Mouse (Mus musculus): ENCODE data around the gene Timp2. TPM values are rescaled to one million over a fixed set of nuclear protein-coding genes. Genes with fewer than 3 reads are reported as not detected.

Timp2 gene
- polyA plus RNA-seq, 1 experiment from 2014 or later, result 48.0 TPM

GRCm38 (mm10) chr11:118276328-118276727, 79.2 kb downstream of the Timp2 start:
- Histone ChIP-seq H3K9ac (no peak overlapping the region), H3K4me3 (replicated peaks) (no peak overlapping the region), H3K4me2 (no peak overlapping the region), H3K9me3 (no peaks in the 10 kb centered on the region), H3K36me3 (replicated peaks) (peaks cover 97% of the 10 kb centered on the region), H3K27me3 (no peaks in the 10 kb centered on the region), H3K27ac (no peak overlapping the region), H3K4me1 (no peaks in the 10 kb centered on the region)
- 92% methylated on average over 7 of the region's 7 CpGs for WGBS
- no peak for ATAC-seq (ENCODE audit: low FRiP score)

- Histone ChIP-seq H3K4me1 (no peaks in the 10 kb centered on the region), H3K4me3 (replicated peaks) (no peak overlapping the region), H3K27me3 (no peaks in the 10 kb centered on the region), H3K27ac (no peak overlapping the region), H3K9me3 (no peaks in the 10 kb centered on the region), H3K36me3 (replicated peaks) (peaks cover 97% of the 10 kb centered on the region), H3K4me2 (no peak overlapping the region), H3K9ac (no peak overlapping the region)
- WGBS, result 92% methylated on average over 9 of the region's 9 CpGs
- ATAC-seq (ENCODE audit: low FRiP score), result no peak
Observed at GRCm38 (mm10) chr11:118275092-118275491, 80.4 kb downstream of the Timp2 start.

- no peak overlapping the region for H3K9ac ChIP-seq
- no peak for ATAC-seq (ENCODE audit: low FRiP score)
- peaks cover 95% of the 10 kb centered on the region for H3K36me3 ChIP-seq (replicated peaks)
- H3K4me2 ChIP-seq, result no peak overlapping the region
- 92% methylated on average over 3 of the region's 3 CpGs for WGBS
- H3K27ac ChIP-seq, result no peak overlapping the region
- H3K4me3 ChIP-seq (replicated peaks), result no peak overlapping the region
- no peaks in the 10 kb centered on the region for H3K9me3 ChIP-seq
- H3K27me3 ChIP-seq, result no peaks in the 10 kb centered on the region
- H3K4me1 ChIP-seq, result no peaks in the 10 kb centered on the region
Observed at GRCm38 (mm10) chr11:118269827-118270226, 85.7 kb downstream of the Timp2 start.

- Histone ChIP-seq H3K27ac (no peak overlapping the region), H3K27me3 (no peaks in the 10 kb centered on the region), H3K4me3 (replicated peaks) (no peak overlapping the region), H3K9ac (no peak overlapping the region), H3K9me3 (no peaks in the 10 kb centered on the region), H3K4me1 (no peaks in the 10 kb centered on the region), H3K36me3 (replicated peaks) (peaks cover 96% of the 10 kb centered on the region), H3K4me2 (no peak overlapping the region)
- ATAC-seq (ENCODE audit: low FRiP score), result no peak
- 97% methylated on average over 7 of the region's 7 CpGs for WGBS
Observed at GRCm38 (mm10) chr11:118266666-118267046, 88.9 kb downstream of the Timp2 start.

GRCm38 (mm10) chr11:118266044-118266665, 89.4 kb downstream of the Timp2 start:
- H3K4me3 ChIP-seq (replicated peaks), result no peak overlapping the region
- H3K9me3 ChIP-seq, result no peaks in the 10 kb centered on the region
- WGBS, result 90% methylated on average over 10 of the region's 10 CpGs
- no peak overlapping the region for H3K9ac ChIP-seq
- no peak overlapping the region for H3K27ac ChIP-seq
- no peak for ATAC-seq (ENCODE audit: low FRiP score)
- H3K4me1 ChIP-seq, result no peaks in the 10 kb centered on the region
- no peaks in the 10 kb centered on the region for H3K27me3 ChIP-seq
- H3K36me3 ChIP-seq (replicated peaks), result peaks cover 96% of the 10 kb centered on the region
- no peak overlapping the region for H3K4me2 ChIP-seq

GRCm38 (mm10) chr11:118265621-118266020, 89.9 kb downstream of the Timp2 start:
- Histone ChIP-seq H3K27me3 (no peaks in the 10 kb centered on the region), H3K9me3 (no peaks in the 10 kb centered on the region), H3K36me3 (replicated peaks) (peaks cover 97% of the 10 kb centered on the region), H3K4me1 (no peaks in the 10 kb centered on the region), H3K4me3 (replicated peaks) (no peak overlapping the region), H3K9ac (no peak overlapping the region), H3K4me2 (no peak overlapping the region), H3K27ac (no peak overlapping the region)
- no peak for ATAC-seq (ENCODE audit: low FRiP score)
- 95% methylated on average over 11 of the region's 11 CpGs for WGBS

- WGBS, result 90% methylated on average over 5 of the region's 5 CpGs
- Histone ChIP-seq H3K4me1 (no peaks in the 10 kb centered on the region), H3K27me3 (no peaks in the 10 kb centered on the region), H3K9ac (no peak overlapping the region), H3K36me3 (replicated peaks) (peaks cover 98% of the 10 kb centered on the region), H3K9me3 (no peaks in the 10 kb centered on the region), H3K4me2 (no peak overlapping the region), H3K27ac (no peak overlapping the region), H3K4me3 (replicated peaks) (no peak overlapping the region)
- ATAC-seq (ENCODE audit: low FRiP score), result no peak
Observed at GRCm38 (mm10) chr11:118263146-118263545, 92.4 kb downstream of the Timp2 start.

- Histone ChIP-seq H3K9me3 (no peaks in the 10 kb centered on the region), H3K9ac (no peak overlapping the region), H3K4me1 (no peaks in the 10 kb centered on the region), H3K4me3 (replicated peaks) (no peak overlapping the region), H3K36me3 (replicated peaks) (peaks cover 88% of the 10 kb centered on the region), H3K27ac (no peak overlapping the region), H3K4me2 (no peak overlapping the region), H3K27me3 (no peaks in the 10 kb centered on the region)
- ATAC-seq (ENCODE audit: low FRiP score), result no peak
- WGBS, result 94% methylated on average over 8 of the region's 8 CpGs
Observed at GRCm38 (mm10) chr11:118260081-118260480, 95.5 kb downstream of the Timp2 start.

- Histone ChIP-seq H3K36me3 (replicated peaks) (peaks cover 83% of the 10 kb centered on the region), H3K4me1 (peaks cover 3% of the 10 kb centered on the region; the same call in 1 of the 2 replicates), H3K27ac (no peak overlapping the region), H3K9ac (no peak overlapping the region), H3K4me3 (replicated peaks) (no peak overlapping the region), H3K27me3 (no peaks in the 10 kb centered on the region), H3K9me3 (no peaks in the 10 kb centered on the region), H3K4me2 (no peak overlapping the region)
- 95% methylated on average over 8 of the region's 8 CpGs for WGBS
- ATAC-seq (ENCODE audit: low FRiP score), result no peak
Observed at GRCm38 (mm10) chr11:118259580-118259979, 96.0 kb downstream of the Timp2 start.

- ATAC-seq (ENCODE audit: low FRiP score), result no peak
- no peak overlapping the region for H3K27ac ChIP-seq
- no peaks in the 10 kb centered on the region for H3K9me3 ChIP-seq
- peaks cover 10% of the 10 kb centered on the region; the same call in 1 of the 2 replicates for H3K4me1 ChIP-seq
- no peaks in the 10 kb centered on the region for H3K27me3 ChIP-seq
- no peak overlapping the region for H3K9ac ChIP-seq
- 93% methylated on average over 7 of the region's 7 CpGs for WGBS
- H3K36me3 ChIP-seq (replicated peaks), result peaks cover 51% of the 10 kb centered on the region
- no peak overlapping the region for H3K4me3 ChIP-seq (replicated peaks)
- H3K4me2 ChIP-seq, result no peak overlapping the region
Observed at GRCm38 (mm10) chr11:118256371-118256770, 99.2 kb downstream of the Timp2 start.

GRCm38 (mm10) chr11:118254159-118254951, 101.2 kb downstream of the Timp2 start:
- no peak overlapping the region for H3K4me3 ChIP-seq (replicated peaks)
- H3K9ac ChIP-seq, result no peak overlapping the region
- 53% methylated on average over 15 of the region's 15 CpGs for WGBS
- H3K4me2 ChIP-seq, result no peak overlapping the region
- ATAC-seq (ENCODE audit: low FRiP score), result no peak
- H3K36me3 ChIP-seq (replicated peaks), result peaks cover 31% of the 10 kb centered on the region
- peaks cover 12% of the 10 kb centered on the region; the same call in 1 of the 2 replicates for H3K4me1 ChIP-seq
- H3K27me3 ChIP-seq, result no peaks in the 10 kb centered on the region
- H3K9me3 ChIP-seq, result no peaks in the 10 kb centered on the region
- peak overlapping the region; percentile 73 for H3K27ac ChIP-seq

GRCm38 (mm10) chr11:118253447-118254158, 101.9 kb downstream of the Timp2 start:
- no peak overlapping the region for H3K4me2 ChIP-seq

More at GRCm38 (mm10) chr11:118253447-118254158, 101.9 kb downstream of the Timp2 start:
- ATAC-seq (ENCODE audit: low FRiP score), result no peak
- no peaks in the 10 kb centered on the region for H3K27me3 ChIP-seq
- peaks cover 23% of the 10 kb centered on the region for H3K36me3 ChIP-seq (replicated peaks)
- no peak overlapping the region for H3K4me3 ChIP-seq (replicated peaks)
- 92% methylated on average over 7 of the region's 7 CpGs for WGBS
- peak overlapping the region; percentile 73 for H3K27ac ChIP-seq
- H3K9ac ChIP-seq, result no peak overlapping the region
- peaks cover 18% of the 10 kb centered on the region; the same call in 1 of the 2 replicates for H3K4me1 ChIP-seq
- H3K9me3 ChIP-seq, result no peaks in the 10 kb centered on the region

All from forebrain, embryonic 12.5 days (tissue).